Mouse (Mus musculus) yolk sac, embryonic 10.5 days (tissue): ENCODE measurements around the gene Gpx5.

Experiments
- DNase-seq: peaks from one replicate; pipeline ENCODE4 v3.0.0-alpha.2; 2017; ENCODE audit warnings: low spot score

The Gpx5 gene

DNA sequence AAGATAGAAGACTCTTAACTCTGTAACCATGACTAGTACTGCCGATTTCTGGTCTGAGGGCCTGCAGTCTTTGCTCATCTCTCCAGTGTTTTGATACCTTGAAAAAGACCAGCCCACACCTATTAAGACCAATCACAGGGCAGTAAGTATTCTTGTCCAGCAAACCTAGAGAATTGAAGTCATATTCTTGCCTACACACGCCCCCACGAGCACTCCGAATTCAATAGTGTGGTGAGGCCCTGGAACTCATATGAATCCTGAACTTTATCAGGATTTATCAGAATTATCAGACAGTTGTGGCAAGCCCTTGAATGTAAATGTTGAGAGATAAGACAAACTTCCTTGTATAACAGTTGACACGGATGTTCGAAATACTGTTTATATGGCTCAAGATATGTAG is at the start of gene Gpx5:
TSS of gene Gpx5 (minus strand) at position 101 of the 400 bp plus-strand sequence.
- DNase-seq = no peak

DNA sequence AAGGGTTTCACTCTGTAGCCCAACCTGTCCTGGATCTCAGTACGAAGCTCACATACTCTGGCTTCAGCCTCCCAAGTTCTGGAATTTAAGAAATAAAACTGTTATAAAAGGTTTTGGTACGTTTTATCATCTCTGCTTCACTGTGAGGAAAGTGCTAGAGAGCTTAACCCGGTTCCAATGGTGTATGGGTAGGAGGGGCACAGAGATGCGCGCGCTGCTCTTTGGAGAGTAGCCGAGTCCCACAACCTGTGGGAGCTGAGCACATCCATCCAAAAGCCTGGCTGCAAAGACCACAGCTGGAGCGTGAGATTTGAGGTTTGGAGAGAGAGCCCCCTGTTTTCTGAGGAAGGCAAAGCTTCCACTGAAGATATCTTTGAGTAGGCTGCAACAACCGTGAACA is 34.9 kb upstream of the Gpx5 start:
- no peak for DNase-seq

DNA sequence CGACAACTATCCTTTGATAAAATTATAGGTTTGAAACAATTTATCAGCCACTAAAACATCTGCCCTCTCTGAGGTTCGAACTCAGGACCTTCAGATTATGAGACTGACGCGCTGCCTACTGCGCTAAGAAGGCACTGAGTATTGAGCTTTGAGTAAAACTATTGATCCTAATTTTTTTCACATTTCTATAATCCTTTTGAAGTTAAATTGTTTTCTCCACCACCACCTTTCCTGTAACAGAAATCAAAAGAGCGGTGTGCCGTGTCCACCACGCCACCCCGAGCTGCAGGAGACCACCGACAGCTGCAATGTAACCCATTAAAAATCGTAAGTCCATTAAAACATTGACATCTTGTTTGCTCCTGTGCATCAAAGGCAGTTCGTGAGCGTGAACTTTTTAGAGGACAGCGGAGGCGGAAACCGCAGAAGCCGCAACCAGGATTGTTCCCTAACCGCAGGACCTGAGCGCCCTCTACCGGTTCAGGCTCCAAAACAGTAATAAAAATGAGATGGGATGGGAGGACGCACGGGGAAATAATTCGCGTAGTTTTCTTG is 34.2 kb upstream of the Gpx5 start:
- DNase-seq = peak; percentile 81

DNA sequence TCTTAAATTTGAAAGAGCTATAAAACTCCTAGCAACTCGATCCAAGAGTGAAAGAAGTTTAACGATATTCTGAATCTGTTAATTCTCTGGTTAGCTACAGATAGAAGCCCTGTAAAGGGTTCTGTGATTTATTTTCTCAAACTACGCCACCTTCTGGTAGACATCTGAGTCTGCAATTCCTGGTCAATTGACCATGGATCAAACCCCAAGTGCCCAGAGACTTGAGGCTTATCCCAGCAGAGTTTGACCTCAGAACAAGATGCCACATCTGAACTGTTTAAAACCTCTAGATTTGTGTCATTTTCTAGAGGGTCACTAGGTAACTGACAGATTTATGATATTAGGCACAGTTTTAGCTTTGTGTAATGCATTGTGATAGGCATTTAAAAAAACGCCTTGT is 33.7 kb upstream of the Gpx5 start:
- DNase-seq = peak; percentile 30

DNA sequence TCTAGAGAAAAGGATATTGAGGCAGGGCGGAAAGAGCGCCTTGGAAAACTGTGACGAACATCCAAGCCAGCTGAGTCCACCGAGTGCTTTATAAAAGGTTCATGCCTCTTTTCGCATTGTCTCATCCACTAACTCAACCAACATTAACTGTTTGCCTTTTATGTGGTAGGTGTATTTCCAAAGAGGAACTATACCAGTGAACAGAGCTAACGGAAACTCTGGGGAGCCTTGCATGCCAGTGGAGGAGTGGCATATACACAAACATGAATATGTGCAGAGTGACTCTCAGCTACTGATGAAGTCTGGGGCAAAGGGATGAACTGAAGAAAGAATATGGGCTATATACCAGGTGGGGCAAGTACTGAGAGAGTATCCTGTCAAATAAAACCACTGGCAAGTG is 30.9 kb upstream of the Gpx5 start:
- no peak for DNase-seq

DNA sequence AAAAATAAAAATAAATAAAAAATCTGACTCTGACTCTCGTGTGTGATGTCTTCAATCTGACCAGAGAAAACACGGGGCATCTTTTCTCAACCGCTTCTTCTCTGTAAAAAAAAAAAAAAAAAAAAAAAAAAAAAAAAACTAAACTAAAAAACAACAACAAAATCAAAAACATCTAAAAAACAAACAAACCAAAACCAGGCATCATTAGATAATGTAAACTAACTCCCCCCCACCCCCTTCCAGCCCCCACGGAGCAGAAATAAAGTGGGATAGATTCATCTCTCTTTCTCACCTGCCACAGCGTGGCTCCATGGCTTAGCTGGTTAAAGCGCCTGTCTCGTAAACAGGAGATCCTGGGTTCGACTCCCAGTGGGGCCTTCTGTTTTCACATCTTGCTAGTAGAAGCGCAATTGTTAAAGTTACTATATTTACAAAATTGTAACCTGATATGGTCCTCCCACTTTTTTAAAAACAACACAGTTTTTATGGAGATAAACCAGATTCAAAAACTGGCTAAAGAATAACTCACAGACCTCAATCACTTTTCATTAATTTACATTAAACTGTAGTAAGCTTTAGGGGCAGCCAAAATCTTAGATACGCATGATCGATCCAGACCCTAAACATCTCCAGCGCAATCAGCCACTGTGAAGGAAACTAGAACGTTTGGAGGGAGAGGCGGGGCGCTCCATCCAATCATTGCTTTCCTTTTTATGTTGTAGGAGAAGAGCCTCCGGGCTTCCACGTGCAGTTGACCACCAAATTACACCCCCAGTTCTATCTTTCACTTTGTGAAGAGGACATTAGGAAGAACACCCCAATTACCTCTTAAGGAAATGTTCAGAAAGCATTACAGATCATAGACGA is 30.2 kb upstream of the Gpx5 start:
- DNase-seq = peak; percentile 70

DNA sequence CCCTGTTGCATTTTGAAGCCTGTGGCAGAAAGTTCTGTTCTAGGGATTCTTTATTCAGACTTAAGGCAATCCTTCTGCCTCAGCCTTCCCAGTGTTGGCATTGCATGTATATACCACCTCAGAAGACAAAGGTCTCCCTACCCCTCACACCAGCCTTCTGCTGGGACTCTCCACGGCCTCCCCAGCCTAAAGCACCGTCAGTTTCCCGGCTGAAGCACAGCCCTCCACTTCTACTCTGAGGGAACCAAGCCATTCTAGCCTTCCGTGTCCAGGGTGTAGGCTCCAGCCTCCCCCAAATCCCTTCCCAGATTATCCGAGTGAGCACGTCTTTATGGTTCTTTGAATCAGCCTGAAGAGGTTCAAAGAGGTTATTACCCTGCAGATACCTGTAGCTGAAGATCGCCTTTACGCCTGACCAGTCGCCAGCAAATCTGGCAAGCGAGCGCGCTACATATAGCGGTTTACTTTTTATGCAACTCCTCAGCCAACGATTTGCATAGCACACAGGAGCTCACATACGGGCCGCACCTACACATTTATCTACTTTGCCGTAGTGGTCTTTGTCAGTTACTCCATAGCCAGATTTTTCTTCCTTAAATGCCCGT is 29.5 kb upstream of the Gpx5 start:
- DNase-seq = peak; percentile 39

DNA sequence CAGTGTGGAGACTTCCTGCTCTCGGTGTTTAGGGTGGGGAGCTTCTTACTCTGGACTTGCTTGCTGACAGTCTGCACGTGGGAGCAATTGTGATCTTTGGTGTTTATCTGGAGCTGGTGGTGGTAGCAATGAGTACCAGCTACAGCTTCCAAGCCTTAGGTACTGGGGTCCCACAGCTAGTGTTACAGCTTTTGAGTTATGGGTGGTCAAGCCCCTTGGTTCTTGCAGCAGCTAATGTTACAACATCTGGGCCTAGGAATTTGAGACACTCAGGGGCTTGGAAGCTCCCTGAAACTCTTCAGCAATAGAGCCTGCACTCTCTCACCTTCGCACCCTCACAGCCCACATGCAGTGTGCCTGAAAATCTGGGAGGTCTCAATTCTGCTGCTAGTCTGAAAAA is 27.7 kb upstream of the Gpx5 start:
- DNase-seq = no peak

DNA sequence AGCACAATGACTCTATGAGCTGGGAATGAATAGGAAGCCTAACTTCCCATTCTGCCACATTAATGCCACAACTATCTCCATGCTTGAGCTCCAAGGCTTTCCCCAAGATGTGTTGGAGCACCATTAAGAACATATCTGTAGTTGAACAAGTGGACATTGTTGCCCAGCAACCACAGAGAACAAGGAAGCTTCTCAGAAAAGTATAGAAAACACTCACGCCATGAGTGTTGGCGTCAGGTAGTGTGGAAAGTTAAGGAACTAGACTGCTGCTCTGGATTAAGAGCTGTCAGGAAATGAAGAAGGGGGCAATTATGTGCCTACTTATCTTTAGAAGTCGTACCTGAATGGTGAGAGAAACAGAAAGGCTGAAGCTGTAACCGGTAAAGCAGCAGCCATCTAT is 21.4 kb upstream of the Gpx5 start:
- no peak for DNase-seq

DNA sequence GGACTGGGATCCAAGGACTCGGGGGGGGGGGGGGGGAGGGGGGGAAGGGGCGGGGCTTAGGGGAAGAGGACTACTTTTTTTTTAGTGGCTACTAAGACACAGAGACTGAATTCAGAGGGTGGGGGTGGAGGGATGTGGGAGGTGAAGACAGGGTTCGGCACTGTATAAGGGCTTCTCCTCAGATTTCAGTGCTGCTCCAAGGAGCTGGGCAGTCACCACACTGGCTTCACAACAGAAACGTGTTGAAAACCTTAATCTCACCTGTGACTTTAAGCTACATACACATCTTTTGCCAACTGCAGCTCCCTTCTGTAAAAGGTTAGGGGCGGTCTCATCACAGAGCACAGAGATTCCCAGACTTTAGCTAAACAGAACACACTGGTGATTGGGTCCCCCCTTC is 20.3 kb upstream of the Gpx5 start:
- no peak for DNase-seq

DNA sequence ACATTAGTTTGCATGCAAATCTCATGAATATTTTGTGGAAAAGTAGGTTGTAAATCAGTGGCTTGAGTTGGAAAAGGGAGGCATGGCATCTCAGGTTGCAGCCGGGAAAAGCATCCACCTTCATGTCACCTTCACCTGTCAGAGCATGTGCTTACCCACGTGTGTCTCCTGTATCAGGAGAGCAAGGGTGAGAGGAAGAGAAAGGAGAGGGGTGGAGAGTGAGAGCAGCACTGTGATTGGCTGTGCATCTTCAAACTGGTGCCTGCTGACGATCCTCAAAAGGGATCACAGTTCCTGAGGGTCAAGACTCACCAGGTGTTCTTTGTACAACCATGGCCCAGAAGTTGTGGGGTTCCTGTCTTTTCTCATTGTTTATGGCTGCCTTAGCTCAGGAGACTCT is 19.4 kb upstream of the Gpx5 start, which contains the start of gene Gpx6:
TSS of gene Gpx6 (plus strand) at position 200 of the 400 bp plus-strand sequence.
- DNase-seq = no peak

DNA sequence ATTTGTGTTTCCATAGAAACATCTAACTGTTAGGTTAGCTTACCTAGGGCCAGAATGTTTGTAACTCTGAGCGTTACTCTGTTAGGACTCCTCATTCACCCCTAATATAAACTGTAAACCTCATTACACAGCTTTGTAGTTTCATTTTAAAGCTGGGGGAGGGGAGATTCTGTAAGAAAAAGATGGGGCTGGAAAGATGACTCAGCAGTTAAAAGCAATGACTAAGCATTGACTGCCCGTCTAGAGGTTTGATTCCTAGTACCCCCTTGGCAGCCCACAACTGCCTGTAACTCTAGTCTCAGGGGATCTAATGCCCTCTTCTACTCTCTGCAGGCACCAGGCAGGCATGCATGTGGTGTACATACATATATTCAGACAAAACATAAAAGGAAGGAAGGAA is 17.3 kb upstream of the Gpx5 start:
- no peak for DNase-seq

DNA sequence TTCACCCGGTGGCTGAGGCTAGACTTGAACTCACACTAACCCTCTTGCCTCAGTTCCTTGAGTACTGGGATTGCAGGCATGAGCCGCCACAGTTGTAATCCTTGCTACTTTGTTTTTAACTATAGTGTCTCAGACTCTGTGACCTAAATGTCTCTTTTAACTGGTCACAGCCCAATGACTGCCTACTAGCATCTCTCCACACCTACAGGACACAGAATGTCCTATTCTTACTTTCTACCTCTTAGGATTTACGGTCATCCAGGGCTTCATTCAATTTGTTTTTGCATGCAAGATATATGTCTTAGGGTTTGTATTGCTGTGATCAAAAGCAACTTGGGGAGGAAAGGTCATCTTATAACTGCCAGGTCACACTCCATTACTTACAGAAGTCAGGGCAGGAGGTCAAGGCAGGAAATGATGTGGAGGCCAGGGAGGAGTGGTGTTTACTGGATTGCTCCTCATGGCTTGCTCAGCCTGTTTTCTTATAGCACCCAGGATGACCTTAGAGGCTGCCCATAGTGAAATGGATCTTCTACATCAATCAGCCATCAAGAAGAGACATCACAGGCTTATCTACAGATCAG is 12.0 kb upstream of the Gpx5 start:
- peak; percentile 13 for DNase-seq

DNA sequence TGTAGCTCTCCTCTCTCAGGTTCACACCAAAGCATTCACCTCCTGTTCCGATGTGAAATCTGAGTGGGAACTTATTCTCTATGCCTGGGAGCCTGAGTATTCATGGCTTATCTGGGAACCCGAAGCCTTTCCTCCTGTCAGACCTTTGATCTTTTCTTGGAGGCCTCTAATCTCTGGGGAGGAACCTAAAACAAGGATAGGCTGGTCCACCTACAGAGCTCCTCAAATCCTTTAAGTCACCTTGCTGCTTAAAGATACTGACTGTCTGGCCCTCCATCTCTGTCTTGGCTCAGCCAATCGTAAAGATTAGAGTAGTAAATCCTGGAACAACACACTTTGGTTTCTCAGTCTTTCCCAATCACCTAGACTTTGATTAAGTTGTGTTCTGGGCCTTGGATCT is 6.0 kb upstream of the Gpx5 start:
- DNase-seq = no peak

DNA sequence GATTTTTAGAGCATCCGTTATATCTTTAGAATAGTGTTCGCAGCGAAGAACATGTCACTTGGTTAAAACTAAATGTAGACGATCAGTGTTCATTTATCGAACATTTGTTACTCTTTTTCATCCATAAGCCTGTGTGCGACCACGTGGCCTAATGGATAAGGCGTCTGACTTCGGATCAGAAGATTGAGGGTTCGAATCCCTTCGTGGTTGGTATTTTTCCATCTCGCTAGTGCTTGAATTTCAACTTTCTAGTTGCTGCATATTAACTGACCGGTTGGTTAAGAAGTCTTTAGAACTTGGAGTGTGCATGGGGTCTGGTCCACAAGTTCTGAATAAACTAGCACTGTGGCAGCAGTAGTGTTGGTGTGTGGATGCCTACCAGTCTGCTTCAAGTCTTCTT is 13.0 kb downstream of the Gpx5 start:
- peak; percentile 91 for DNase-seq

DNA sequence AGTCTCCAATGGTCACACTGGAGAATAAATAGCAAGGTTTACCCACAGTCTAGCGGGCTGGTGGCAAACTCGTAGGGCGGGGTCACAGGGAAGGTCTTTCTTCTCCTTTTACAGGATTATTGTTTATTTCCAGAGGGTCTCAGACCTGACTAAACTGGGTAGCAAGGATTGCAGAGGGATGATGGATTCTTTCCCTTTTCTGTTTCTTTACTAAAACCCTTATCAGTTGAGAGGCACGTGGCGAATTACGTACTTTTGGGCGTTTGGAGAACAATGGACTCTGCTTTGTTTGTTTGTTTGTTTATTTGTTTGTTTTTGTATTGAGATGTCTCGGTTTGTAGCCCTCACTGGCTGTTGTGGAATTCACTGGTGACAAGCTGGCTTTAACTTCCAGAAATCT is 13.5 kb downstream of the Gpx5 start:
- DNase-seq = no peak

DNA sequence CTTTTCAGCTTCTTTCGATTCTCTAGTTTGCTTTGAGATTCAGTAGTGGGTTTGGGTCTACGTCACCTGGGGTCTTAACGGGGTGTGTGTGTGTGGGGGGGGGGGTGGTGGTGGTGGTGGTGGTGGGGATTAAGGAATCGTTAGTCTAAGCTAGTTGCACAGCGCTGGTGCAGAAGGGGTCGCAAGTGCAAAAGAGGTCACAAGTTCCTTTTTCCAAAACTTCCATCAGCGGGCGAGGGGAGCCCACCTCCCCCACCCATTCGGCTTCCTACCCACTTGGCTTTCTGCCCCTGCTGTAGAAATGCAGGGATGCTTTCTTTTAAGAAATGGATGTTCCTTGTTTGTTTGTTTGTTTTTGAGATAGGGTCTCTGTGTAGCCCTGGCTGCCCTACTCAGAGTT is 16.0 kb downstream of the Gpx5 start:
- DNase-seq = no peak

DNA sequence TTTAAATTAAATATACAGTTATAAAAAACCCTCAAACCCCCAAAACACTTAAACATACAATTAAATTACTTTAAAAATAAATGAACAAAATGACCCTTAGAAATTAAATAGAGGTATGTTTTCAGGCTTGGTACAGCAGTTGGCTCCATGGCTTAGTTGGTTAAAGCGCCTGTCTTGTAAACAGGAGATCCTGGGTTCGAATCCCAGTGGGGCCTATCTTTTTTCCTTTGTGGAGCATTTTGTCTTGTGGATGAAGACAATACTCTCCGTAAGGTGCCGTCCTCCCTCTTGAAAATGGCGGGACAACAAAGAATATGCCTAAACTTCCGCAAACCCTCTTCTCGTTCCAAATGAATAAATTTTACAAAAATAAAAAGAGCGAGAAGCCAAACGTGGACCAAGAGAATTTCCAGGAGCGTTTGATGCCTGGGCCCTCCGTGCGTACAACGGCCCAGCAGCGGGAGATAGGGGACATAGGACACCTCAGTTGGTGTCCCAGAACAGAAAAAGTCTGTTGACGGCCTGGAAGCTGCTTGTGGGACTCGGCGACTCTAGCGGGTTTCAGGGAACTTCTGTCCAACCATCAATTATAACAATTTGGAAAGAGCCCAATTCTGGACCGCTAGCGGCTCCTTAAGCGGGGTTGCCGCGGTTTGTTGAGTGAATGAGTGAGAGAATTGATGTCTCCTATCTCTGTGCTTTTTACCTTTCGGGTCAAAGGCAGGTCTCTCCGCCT is 16.5 kb downstream of the Gpx5 start:
- peak; percentile 90 for DNase-seq

DNA sequence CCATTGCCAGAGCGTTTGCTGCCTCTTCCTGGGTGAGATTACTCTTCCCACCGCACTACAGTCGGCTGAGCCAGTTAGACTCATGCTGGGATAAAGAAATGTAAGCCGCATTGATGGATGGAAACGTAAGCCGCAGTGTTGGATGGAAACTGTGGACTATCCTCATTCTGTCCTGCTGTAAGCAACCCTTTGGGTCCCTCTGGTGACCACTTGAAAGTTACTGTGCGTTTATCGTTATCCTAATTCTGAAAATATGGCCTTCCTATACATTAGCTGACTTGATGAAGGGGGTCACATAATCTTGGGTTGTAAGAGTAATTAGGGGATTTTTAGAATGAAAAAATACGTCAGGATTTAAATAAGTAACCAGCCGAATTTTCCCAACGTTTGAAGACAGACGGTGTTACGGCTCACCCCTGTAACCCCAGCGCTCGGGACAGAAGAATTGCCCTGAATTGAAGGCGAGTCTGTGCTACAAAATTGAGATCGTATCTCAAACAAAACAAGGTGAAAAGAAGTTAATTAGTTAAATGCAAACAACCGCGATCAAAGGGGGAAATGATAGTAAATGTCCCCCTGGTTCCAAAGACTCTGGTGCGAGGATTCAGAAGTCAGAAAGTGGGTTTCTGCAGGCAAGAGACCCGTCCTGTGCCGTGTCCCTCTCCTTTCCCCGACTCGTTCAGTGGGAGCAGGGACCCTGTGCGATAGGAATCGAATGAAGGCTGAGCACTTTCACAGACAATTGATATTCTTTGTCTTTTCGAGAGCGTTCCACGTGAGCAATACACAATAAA is 17.3 kb downstream of the Gpx5 start:
- peak; percentile 49 for DNase-seq

DNA sequence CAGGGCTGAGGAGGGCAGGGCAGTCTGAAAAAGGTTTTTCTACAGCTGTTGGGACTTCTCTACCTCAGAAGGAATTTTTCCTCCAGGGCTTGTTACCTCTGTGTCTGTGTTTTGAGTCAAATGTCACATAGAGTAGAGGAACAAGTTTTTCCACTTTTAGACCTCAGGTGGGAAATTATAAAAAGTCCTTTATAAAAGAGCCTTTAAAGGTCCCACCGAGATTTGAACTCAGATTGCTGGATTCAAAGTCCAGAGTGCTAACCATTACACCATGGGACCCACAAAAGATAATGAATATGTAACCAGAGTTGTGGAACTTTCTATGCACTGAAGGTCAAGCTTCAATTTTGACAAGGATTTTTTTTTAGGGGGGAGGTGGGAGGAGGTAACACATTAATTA is 24.3 kb downstream of the Gpx5 start:
- peak; percentile 36 for DNase-seq

DNA sequence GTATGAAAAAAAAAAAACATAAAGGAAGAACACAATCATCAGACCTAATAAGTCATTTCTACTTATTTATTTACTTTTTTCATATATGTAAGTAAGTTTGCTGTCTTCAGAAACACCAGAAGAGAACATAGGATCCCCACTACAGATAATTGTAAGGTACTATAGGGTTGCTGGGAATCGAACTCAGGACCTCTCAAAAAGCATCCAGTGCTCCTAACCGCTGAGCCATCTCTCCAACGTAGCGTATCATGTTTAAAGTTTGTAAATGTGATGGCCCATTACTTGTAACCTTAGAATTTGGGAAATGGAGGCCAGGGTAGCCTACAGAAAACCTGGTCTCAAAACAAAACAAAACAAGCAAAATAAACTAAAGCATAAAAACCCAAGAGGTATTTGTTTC is 25.0 kb downstream of the Gpx5 start:
- DNase-seq = peak; percentile 70
